Mouse (Mus musculus) ovary, postnatal 36 days (tissue): ENCODE results near the gene Haus6.
A peak's percentile ranks its signal among the peaks of the same experiment; 100 is the strongest.
"Not testable (repeated sequence)": the region's sequence is repeated elsewhere in the genome, so short reads cannot be mapped to it uniquely, and the experiment has no call there.

Experiments used
- DNase-seq: peaks from one replicate; pipeline ENCODE4 v3.0.0; 2022; ENCODE audit warnings: low spot score, mixed read lengths

Gene Haus6

GRCm38 (mm10) chr4:86611524-86612288 lies at the start of gene Haus6:
TSS of gene Haus6 (minus strand) at chr4:86612055.
- DNase-seq = peak; percentile 87

DNA sequence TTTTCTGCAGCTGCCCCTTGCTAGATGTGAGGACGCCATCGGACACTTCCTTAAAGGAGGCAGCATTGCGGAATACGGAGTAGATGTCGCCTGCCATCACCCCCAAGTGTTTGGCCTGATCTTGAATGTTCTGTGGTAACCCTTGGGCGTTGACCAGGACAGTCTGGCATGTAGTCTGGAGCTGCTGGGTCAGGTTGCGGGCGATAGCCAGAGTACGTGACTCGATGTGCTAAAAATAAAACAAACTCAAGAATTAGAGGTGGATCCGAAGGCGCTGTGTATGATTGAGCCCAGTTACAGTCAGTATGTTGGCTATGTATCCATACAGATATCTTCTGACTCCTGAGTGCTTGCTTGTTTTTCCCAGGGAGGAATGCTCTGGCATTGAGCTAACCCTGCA lies 45.3 kb upstream of the Haus6 start:
- DNase-seq = no peak

DNA sequence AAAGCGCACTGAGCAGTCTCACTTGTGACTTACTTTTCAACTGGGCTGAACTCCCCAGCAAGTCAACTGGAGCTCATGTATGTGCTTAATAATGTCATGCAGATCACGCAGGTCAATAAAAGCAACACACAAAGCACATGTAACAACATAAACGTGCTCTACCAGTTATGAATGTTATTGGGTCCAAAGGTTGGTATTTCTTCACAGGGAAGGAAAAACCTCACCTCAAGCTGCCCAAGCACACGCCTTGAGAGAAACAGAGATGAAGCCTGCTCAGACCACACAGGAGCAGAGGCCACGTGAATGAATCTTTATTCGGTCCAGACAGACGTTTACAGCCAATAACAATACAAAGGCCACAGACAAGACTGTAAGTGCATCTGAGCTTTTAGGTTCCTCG lies 44.6 kb upstream of the Haus6 start:
- DNase-seq = not testable (repeated sequence)

GRCm38 (mm10) chr4:86651686-86652384 lies 40.0 kb upstream of the Haus6 start:
- DNase-seq = no peak

- not testable (repeated sequence) for DNase-seq
Observed at GRCm38 (mm10) chr4:86648394-86648793, 36.5 kb upstream of the Haus6 start.

DNA sequence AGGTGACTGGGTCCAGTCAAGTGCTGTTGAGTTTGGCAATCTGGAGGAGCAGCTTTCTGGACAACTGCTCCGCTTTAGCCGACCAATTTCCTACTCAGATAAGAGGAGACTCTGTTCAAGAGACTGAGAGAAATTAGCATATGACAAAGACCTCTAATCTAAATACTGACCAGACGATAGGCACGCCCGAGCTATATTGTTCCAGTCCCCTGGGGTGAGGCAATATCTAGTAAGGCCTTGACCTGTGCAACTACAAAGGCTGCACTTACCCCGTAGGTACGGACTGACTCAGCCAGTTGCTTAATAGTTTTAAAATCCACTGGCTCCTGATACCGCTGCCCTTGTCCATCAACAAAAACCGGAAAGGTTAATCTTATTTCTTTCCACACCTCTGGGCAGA lies 25.7 kb upstream of the Haus6 start:
- not testable (repeated sequence) for DNase-seq

GRCm38 (mm10) chr4:86634873-86635272 lies 23.0 kb upstream of the Haus6 start:
- DNase-seq = not testable (repeated sequence)

GRCm38 (mm10) chr4:86634312-86634711 lies 22.5 kb upstream of the Haus6 start:
- not testable (repeated sequence) for DNase-seq

DNA sequence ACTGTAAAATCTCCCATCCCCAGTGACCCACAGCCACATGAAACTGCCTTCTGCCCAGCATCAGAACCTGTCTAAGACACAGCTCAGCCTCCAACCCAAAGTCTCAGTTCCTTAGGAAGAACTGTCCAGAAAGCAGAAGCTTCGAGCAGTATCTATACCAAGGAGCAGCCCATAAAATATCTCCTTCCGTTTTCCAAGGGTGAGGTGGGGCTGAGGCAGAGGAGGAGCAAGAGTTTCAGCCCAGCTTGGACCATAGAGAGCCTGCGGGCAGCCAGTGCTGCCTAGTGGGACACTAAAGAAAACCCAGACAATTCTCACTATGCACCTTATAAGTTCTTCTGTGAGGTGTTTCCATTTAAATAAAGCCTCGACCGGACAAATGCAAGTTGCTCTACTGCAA lies 20.7 kb upstream of the Haus6 start:
- not testable (repeated sequence) for DNase-seq

- DNase-seq = no peak
Observed at GRCm38 (mm10) chr4:86631831-86632230, 20.0 kb upstream of the Haus6 start.

GRCm38 (mm10) chr4:86626496-86626895 lies 14.6 kb upstream of the Haus6 start:
- DNase-seq = not testable (repeated sequence)

GRCm38 (mm10) chr4:86625463-86625862 lies 13.6 kb upstream of the Haus6 start:
- no peak for DNase-seq

DNA sequence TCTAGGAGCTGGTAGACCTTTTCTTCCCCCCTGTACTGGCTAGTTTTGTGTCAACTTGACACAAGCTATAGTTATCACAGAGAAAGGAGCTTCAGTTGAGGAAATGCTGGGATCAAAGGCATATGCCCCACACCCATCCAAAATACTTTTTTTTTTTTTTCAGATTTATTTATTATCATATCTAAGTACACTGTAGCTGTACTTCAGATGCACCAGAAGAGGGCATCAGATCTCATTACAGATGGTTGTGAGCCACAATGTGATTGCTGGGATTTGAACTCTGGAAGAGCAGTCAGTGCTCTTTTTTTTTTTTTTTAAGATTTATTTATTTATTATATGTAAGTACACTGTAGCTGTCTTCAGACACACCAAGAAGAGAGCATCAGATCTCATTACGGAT lies 10.7 kb upstream of the Haus6 start:
- not testable (repeated sequence) for DNase-seq

DNA sequence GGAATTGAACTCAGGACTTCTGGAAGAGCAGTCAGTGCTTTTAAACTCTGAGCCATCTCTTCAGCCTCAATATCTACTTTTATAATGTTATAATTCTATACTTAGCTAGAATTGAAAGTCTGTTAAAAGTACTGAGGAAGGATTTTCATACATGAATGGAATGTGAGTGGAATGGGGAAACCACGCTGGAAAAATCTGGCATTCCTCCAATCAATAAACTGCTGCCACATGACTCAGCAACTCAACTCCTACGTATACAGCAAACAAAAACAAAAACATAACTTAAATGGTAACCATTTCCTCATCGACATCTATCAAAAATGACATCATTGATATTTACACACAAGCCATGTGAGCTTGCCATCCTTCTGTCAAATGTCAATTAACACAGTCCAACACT lies 10.3 kb upstream of the Haus6 start:
- no peak for DNase-seq

GRCm38 (mm10) chr4:86620506-86620905 lies 8.7 kb upstream of the Haus6 start:
- no peak for DNase-seq

GRCm38 (mm10) chr4:86612289-86612620 lies 400 bp upstream of the Haus6 start:
- DNase-seq = no peak

DNA sequence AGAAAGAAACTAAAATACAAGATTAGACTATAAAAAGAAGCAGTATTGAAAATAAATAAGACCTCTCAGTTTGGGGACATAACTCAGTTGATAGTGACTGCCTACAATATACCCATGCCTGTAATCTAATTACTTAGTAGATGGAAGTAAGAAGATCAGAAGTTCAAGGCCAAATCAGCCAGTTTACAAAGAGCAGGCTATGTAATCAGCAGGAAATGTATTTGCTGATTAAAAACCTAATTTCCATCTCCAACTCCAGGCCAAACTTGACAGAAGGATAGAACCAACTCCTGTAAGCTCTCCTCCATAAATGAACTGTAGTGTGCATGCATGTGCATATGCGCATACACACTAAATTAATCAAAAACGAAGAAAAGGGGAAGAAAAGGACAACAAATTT lies 20.6 kb downstream of the Haus6 start:
- no peak for DNase-seq

- DNase-seq = no peak
Observed at GRCm38 (mm10) chr4:86588236-86588635, 23.6 kb downstream of the Haus6 start.

GRCm38 (mm10) chr4:86580591-86580990 lies 31.3 kb downstream of the Haus6 start:
- no peak for DNase-seq

- no peak for DNase-seq
Observed at GRCm38 (mm10) chr4:86580056-86580455, 31.8 kb downstream of the Haus6 start.

DNA sequence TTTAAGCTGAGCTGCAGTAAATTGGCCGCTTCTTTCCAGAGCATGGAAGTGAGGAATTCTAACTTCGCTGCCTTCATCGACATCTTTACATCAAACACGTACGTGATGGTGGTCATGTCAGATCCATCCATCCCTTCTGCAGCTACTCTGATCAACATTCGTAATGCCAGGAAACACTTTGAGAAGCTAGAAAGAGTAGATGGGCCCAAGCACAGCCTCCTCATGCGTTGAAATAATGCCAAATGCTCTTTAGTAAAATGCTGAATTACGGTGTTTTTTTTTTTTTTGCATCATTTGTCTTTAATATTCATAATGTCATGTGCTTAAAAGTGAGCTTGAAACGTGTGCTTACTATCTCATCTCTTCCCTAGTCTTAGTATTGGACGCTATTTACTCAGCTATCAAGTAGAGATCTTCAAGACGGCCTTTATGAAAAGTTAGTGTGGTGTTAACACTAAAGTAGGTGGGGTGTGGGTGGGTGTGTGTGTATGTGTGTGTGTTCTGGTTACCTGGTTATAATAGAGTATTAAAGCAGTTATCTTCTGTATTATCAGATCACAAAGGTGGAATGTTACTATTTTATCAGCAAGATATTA lies 35.1 kb downstream of the Haus6 start:
- no peak for DNase-seq

- peak; percentile 8 for DNase-seq
Observed at GRCm38 (mm10) chr4:86576120-86576541, 35.7 kb downstream of the Haus6 start.
